Mouse (Mus musculus): ENCODE data around the gene Klhl20.

Gene Klhl20

GRCm38 (mm10) chr1:161071272-161071620 is 60.1 kb downstream of the Klhl20 start:
- no peak for DNase-seq (ENCODE audit: low spot score in 2 of 2)

DNA sequence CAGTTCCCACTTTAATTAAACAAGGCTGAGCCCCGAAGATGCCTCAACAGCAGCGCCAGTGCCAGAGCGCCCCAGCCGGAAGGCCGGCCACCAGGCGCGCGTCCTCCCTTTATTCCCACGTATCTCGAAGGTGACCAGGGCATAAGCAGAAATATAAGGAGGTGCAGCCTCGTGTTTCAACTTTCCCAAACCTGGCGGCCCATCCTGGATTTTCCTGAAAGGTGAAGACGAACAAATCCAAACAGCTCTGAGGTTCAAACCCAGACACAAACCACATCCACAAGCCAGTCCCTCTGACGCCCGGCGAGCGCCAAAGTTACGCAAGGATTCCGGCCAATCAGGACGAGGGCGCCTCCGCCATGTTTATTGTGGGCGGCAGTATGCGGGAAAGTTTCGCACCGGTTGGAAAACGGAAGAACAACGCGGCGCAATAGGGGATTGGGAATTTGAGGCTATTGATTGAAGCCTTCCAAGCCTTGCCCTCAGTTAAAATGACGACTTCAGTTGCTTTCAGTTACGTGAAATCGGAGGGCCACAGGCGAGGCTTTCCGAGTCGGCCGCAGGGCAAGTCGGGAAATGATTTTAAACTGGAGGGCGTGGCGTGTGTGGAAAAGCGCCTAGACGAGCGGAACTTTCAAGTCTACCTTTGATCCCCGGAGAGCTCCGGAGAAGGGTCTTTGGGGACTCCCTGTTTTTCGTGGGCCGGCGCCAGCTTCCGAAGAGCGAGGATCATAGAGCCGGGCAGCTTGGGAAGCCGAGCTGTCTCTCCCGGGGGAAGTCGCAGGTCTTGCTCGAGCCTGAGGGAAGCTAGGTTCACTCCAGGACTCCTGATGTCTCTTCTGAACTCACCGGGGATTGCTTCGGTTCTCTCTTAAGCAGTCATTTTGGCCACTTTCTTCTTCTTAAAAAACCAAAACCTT is 60.7 kb downstream of the Klhl20 start, which contains the start of the genes Dars2 and Cenpl:
TSS of gene Dars2 (minus strand) at position 307 of the 920 bp plus-strand sequence.
TSS of gene Cenpl (plus strand) at position 362 of the 920 bp plus-strand sequence.
- DNase-seq (ENCODE audit: low spot score in 2 of 2) = peak; percentile 98

- DNase-seq (ENCODE audit: low spot score in 2 of 2) = no peak
Observed at GRCm38 (mm10) chr1:161063351-161063750, 68.0 kb downstream of the Klhl20 start.

- DNase-seq (ENCODE audit: low spot score in 2 of 2) = no peak
Observed at GRCm38 (mm10) chr1:161057164-161057563, 74.1 kb downstream of the Klhl20 start.

GRCm38 (mm10) chr1:161046972-161047371 is 84.3 kb downstream of the Klhl20 start:
- no peak for DNase-seq (ENCODE audit: low spot score in 2 of 2)

GRCm38 (mm10) chr1:161041261-161042020 is 89.9 kb downstream of the Klhl20 start:
- no peak for DNase-seq (ENCODE audit: low spot score in 2 of 2)

GRCm38 (mm10) chr1:161040855-161041254 is 90.5 kb downstream of the Klhl20 start:
- no peak for DNase-seq (ENCODE audit: low spot score in 2 of 2)

GRCm38 (mm10) chr1:161040426-161040770 is 90.9 kb downstream of the Klhl20 start:
- DNase-seq (ENCODE audit: low spot score in 2 of 2) = no peak

- DNase-seq (ENCODE audit: low spot score in 2 of 2) = peak in 1 of 2 experiments; percentile 23
Observed at GRCm38 (mm10) chr1:161039741-161040425, 91.4 kb downstream of the Klhl20 start.

DNA sequence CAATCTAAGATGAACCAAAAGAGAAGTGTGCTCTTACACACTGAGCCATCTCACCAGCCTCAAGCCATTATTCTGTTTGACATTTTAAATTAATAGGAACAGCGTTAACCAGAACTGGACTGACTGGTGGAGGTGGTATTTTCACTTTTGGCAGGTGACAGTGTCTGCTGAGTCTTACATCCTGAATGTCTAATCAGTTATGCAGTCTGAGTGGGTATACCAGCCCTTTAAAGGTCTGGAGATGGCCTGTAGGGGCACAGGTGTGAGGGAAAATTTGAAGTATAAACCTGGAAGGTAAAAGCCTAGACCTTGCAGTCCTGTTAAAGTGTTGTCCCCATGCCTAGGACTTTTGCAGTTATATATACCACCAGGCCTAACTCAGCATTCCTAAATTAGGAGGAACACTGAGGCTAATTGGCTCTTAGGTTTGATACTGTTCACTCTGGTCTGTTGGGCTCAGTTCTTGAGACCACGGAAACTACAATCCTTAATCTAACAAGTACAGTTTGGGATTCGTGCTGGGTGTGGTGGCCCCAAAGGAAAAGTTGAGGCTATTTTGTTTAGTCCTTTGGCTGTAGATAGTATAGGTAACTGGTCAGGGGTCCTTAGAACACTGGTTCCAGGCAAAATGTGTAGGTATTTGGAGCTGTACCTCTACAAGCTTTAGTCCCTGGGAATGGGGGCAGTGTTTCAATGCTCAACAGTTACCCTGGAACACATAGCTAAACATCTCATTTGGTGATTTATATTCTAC is 92.2 kb downstream of the Klhl20 start:
- no peak for DNase-seq (ENCODE audit: low spot score in 2 of 2)

Data from right cerebral cortex, postnatal 10 days (tissue).